Mouse (Mus musculus) megakaryocyte progenitor cell, adult 5-6 weeks (primary cell): ENCODE data around the gene Polr3c. TPM values are rescaled to one million over a fixed set of nuclear protein-coding genes. Genes with fewer than 3 reads are reported as not detected.

Experiments used
- ATAC-seq: replicated peaks from 2 replicates; pipeline ENCODE4 v1.8.0; 2016; ENCODE audit warnings: mild to moderate bottlenecking, moderate TSS enrichment, inconsistent platforms; ENCODE audit not compliant: poor library complexity
- total RNA-seq, 2 experiments: library from RNA; stranded (forward) in 1 of 2; stranded (reverse) in 1 of 2; fragments of 157-497, 149-512 nt in 1 of 2; fragments of 200-1000 nt in 1 of 2; gene quantifications; 2 replicates each; pipeline versions ENCODE4 v1.2.3 to v1.2.4; 2015 to 2017

The Polr3c gene
- 31.2 and 35.2 TPM in 2 replicates for total RNA-seq (2015)
- total RNA-seq (2017): 19.8 and 27.7 TPM in 2 replicates

DNA sequence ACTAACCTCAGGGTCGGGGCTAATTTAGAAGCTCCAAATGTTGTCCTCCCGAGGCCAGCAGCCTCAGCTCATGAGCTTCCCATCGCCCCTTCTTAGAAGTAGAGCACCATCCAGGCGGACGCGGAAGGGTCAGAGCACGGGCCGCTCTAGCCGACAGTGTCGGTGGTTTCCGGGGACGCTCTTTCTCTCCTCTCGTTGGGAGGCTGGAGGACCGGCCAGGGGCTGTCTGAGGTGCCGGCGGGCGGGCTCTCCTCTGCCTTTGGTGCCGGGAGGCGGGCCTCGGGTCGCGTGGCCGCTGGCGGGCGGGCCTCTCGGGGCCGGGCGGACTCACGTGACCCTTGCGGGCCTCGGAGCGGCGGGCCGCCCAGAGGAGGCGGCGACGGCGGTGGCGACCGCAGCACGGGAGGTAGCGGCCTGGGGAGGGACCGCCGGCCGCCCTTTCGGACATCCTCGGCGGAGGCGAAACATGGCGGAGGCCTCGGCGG, at the start of gene Polr3c, which contains the start of gene Rnf115:
TSS of gene Polr3c (minus strand) at position 286 of the 485 bp plus-strand sequence.
TSS of gene Rnf115 (plus strand) at position 322 of the 485 bp plus-strand sequence.
- peak; percentile 93 for ATAC-seq

DNA sequence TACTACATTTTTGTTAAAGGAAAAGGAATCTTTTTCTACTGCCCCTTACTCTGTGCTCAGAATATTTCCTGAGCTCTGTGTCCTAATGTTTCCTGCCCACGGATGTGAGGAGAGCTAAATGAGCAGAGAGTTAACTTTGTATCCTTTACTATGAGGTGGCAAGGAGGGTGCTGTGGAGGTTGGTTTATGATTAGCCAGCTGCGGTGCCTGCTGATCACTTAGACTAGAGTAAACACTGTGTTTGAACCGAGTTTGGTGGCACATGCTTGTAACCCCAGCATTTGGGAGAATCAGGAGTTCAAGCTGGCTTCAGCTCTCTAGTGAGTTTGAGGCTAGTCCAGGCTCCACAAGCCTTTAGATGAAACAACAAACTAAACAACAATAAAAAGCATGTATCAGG, 49.7 kb upstream of the Polr3c start:
- ATAC-seq: no peak

DNA sequence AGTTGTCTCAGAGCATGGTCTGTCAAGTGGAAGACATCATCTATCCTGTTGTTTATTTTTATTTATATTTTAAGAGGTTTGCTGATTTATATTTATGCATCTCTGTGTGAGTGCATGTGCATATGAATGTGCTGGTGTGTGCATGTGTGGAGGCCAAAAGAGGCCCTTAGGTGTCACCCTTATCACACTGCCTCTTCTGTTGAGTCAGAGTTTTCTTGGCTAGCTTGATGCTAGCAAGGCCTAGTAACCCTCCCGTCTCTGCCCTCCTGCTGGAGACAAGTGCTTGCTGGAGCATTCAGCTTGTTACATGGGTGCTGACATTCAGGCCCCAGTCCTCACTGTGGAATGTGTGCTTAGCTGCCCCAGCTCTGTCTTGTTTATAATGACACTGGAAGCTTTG, 45.5 kb upstream of the Polr3c start:
- peak; percentile 91 for ATAC-seq

DNA sequence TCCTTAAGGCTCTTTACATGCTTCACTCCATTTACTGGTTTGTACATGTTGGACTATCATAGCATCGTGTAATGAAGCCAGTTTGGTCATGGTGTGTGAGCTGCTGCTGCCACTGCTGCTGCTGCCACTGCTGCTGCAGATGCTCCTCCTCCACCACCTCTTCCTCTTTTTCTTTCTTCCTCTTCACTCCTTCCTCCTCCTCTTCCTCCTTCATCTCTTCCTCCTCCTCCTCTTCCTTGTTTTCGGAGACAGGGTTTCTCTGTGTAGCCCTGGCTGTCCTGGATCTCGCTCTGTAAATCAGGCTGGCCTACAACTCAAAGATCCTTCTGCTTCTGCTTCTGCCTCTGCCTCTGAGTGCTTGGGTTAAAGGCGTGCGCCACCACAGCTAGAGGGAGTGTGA, 42.5 kb upstream of the Polr3c start:
- peak; percentile 60 for ATAC-seq

DNA sequence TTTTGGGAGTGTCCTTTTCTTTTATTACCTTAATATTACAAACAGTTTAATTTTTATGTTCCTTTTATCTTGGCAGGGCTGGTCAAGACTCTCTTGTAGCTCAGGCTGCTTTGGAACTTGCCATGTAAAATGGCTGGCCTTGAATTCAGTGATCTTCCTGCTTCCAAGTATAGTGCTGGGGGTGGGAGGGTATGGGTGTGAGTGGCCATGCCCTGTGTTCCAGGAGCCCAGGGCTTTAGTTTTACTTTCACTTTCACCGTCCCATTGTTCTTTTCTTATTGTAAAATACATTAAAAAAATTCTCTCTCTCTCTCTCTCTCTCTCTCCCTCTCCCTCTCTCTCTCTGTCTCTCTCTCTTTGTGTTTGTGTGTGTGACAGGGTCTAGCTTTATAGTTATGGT, 37.1 kb upstream of the Polr3c start:
- ATAC-seq: peak; percentile 73

DNA sequence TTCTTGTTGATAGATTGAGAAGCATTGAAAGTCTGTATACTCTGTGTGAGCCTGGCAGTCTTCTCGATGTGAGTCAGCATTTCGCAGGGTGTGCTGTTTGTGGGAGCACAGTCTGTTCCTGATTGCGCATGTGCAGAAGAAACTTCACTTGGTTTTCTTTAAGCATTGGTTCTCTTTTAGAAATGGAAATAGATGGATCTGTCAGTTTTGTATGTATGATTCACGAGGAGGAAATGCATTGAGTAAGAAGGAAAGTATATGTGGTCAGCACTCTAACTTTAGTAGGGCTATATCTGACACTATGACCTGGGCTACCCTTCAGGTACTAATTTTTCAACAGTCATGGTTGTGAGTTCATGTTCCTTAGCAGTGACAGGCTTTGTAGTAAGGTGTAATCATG, 32.3 kb upstream of the Polr3c start:
- peak; percentile 78 for ATAC-seq

DNA sequence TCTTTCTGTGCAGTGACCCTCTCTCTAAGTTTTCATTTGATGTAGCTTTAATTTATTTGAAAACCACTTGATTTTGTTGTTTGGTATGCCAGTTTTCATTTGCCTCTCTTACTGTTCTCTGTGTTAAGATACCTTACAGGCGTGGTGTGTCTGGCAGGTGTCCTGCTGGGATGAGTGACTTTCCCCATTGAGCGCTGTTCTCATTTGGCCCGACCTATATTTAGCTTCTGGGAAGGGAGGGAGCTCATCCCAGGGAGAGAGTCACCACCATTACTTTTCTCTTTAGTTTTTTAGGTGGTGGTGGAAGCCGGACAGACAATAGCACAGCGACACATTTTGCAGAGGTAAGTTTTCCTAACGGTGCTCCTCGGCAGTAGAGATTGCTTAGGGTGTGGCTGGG, 30.3 kb upstream of the Polr3c start:
- ATAC-seq: no peak

DNA sequence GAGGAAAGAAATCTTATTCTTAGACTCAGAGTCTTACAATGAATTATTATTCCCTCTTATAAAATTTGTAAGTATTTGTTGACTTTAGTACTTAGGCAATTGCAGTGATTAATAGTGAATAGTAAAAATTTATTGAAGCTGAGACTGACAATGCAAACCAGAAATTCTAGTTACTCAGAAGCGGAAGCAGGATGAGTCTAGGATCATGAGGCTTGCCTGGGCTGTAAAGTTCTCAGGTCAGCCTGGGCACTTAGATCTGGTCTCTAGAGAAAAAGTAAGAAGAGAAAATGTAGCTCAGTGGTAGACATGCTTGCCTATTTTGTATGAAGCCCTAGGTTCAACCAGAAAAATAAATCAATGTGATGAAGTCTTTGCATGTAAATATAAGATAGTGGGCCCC, 28.5 kb upstream of the Polr3c start:
- no peak for ATAC-seq

DNA sequence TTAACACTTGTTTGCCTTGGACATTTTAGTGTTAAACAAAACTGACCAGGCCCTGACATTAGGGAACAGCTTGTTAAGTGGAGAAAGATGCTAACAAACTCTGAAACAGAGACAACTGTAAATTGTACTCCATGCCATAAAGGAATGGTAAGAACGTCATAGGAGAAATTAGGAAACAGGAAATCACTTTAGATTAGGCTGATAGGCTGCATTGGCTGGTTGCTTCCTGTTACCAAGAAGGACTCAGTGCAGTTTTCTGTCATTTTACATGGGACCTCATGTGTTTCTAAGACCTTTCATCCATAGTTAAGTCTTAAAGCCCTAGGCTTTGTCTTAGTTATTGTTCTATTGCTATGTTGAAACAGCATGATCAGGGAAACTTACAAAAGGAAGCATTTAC, 19.4 kb upstream of the Polr3c start:
- peak; percentile 57; the same call in 1 of the 2 replicates for ATAC-seq

DNA sequence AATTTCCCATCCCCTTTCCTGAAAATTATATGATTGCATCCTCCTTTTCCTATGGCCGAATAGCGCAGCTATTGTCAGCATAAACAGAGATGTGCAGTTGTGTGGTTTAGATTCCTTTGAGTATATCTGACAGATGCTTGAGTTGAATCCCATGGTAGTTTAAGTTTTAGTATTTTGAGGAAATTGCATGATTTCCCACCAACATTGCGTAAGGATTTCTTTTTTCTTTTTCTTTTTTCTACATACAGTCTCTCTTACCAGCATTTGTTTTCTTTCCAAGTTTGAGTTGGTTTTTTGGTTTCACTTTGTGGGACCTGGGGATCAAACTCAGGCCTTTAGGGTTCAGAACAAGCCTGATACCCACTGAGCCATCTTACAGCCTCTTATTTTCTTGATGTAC, 16.9 kb upstream of the Polr3c start:
- ATAC-seq: peak; percentile 14; the same call in 1 of the 2 replicates

DNA sequence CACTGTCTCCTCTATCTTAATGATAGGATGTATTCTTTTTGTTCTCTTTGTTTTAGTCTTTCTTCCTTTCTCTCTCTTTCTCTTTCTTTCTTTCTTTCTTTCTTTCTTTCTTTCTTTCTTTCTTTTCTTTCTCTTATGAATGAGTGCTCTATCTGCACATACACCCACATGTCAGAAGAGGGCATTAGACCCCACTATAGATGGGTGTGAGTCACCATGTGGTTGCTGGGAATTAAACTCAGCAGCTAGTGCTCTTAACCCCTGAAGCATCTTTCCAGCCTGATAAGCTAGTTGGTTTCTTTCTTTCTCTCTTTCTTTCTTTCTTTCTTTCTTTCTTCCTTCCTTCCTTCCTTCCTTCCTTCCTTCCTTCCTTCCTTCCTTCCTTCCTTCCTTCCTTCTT, 12.9 kb upstream of the Polr3c start:
- peak; percentile 68 for ATAC-seq

DNA sequence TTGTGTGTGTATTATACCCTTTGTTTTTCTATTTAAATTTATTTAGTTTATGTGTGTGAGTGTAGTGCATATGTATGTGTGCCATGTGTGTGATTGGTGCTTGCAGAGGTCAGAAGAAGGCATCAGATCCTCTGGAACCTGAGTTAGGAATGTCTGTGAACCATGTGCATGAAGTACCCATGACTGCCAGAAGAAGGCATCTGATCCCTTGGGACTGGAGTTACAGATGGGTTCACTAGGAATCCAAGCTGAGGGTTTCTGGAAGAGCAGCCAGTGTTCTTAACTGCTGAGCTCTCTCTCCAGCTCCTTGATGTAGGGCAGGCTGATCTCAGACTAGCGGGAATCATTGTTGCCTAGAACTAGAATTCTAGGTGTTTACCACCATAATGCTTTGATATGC, 10.6 kb upstream of the Polr3c start:
- no peak for ATAC-seq

DNA sequence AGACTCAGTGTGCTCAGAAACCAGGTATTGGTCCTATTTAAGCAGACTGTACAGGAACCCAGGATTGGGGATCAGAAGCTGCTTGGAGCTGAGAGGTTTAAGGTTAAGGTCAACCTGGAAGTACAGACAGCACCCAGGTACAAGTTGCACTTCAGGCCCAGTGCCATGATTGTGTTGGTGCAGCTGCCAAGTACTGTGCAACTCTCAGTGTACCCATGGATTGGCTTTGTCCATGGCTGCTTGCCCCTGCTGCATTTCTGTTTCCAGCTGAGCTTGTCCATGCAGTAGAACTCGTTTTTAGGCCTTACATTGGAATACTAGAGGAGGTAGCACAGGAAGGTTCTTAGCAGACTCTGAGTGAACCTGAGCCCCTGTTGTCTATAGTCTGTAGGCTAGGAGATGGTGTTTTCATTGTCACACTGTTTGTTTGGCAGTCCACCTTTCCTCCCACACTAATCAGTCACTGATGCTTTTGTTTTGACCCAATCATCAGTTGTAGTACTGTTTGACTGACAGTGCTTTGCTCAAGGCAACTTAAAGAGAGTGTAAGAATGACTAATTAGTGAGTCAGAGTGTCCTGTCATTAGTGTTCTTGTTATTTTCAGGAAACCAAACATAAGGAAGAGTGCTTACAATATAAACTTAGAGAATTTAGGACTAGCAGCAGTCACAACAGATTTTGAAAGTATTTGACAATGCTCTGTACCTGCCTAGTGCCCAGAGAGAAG, 9.7 kb upstream of the Polr3c start:
- ATAC-seq: no peak

DNA sequence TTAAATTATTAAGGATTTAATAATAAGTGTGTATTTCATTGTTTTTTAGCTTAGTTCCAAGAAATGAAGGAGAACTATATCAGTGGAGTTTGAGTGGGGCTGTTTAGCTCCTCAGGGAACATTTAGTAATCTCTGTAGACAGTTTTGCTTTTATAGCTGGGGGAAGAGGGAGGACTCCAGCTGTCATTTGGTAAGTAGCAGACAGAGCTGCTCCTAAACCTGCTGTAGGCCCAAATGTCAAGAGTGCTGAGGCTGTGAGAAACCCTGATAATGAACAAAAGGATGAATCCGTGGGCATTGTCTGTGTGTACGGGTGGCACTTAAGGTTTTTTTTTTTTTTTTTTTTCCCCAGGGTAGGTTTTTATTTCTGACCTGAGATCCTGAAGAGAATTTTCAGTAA, 7.8 kb upstream of the Polr3c start:
- ATAC-seq: no peak

DNA sequence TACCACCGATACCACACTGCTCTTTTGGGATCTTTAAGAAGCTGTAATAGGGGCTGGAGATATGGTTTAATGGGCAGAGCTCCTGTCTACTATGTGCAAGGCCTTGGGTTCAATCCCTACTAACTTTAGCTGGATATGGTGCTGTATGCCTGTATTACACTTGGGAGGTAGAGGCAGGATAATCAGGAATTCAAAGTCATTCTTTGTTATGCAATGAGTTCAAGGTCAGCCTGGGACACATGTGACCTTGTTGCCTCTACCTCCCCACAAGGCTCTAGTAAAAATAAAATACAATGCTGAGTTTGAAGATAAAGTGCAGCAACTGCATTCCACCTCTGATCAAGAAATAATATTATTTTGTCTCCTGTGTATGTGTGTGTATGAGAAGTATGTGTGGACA, 6.6 kb upstream of the Polr3c start:
- ATAC-seq: no peak

DNA sequence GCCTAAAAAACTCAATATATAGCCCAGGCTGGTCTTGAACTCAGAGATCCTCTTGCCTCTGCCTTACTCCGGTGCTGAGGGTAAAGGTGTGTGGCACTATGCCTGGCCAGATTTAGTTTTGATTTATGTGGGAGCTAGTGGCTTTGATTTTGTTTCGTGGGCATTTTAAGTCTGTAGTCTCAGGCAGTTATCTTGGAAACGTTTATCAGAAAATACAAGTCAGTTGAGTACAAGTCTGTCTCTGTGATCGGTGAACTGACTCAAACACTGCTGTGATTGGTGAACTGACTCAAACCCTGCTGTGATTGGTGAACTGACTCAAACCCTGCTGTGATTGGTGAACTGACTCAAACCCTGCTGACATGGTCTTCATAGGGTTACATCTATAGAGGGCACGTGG, 3.4 kb upstream of the Polr3c start:
- no peak for ATAC-seq

DNA sequence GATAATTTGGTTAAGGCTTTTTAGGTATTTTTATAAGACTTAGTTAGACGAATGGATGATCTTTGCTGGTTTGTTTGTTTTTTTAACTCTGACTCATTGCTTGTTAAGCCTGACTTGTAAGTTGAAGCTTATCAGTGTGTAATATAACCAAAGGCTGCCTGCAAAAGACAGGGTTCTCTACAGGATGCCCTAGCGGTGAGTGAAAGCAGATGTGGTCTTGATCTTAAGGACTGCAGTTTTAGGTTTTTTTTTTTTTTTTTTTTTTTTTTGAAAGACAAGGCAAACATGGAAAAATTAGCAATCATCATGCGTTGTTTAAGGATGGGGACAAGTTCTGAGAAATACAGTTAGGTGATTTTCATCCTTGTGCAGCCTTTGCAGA, 2.0 kb upstream of the Polr3c start:
- ATAC-seq: peak; percentile 49

DNA sequence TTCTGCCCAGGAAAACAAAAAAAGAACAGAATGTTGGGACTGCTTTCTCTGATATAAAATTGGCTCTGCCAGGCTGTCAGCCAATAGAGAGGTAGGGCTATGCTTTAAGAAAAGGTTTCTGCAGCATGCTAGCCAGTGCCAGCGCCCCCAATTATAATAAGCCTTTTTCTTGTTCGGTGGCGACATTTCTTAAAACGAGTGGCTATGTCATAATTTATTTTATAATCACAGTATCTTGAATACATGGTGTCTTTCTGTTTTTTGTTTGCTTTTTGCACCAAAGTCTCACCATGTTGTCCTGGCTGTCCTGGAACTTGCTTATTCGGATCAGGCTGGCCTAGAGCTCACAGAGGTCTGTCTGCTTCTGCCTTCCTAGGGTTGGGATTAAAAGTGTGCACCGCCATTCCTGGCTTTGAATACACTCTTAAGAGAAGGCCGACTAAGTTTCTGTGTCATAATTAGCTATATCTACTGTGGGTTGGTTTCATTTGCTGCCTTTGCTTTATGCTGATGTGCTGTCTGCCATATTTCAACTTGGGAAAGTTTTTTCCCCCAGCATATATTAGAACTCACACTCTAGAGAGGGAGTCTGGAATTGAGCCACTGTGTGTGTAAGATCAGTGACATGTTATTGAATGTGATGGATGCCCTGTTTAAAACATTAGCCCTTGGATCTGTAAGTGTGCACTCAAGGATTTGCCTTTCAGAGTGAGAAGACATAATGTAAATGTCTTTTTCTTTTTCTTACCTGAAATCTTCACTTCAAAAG, 1.4 kb upstream of the Polr3c start:
- ATAC-seq: no peak

DNA sequence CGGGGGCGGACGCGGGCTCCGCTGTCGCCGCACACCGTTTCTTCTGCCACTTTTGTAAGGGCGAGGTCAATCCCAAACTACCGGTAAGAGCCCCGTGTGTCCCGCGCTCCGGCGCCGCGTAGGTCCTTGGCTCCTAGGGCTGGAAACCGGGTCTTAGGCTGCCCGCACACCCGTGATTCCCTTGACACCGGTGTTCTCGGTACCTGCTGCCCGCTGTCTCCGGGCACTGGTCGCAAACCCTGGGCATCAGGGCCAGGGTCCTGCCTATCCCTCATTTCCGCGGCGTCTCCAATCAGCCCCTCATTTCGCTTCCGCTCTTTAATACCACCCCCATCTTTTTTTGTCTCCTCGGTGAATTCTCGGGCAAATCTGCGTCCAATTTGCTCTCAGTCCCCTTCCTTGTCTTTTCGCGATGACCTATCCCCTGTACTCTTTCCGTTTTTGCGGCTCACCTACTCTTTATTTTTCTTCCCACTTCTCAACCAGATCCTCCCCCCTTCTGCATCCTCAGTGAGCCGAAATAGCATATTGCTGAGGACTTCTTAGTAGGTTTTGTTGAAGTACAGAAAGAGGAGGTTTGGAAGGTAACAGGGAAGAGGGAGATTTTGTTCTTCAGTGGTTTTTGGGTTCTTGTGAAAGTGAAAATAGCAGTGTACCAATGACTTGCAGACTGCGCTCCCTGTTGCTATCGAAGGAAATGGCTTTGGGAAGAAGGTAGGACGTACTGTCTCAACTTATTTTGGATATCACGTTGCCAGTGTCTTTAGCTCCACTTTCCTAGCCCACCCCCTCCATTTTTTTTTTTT, 603 bp upstream of the Polr3c start:
- peak; percentile 26 for ATAC-seq

DNA sequence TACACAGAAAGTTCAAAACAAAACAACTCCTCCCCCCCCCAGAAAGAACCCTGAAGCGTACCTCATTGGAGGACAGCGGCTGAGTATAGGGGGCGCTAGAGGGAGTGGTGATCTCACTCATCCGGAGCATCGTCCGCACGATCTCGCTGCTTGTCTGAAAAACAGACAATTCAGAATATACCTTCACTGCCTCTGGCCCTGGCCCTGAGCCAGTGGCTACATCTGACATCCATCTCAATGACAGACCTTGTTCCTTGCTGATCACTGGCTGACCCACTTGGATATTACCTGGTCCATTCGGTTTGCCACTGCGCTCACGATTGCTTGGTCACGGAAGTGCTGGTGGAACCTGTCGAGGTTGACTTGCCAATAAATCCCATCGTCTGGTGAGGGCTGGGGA, 8.3 kb downstream of the Polr3c start:
- ATAC-seq: peak; percentile 89

DNA sequence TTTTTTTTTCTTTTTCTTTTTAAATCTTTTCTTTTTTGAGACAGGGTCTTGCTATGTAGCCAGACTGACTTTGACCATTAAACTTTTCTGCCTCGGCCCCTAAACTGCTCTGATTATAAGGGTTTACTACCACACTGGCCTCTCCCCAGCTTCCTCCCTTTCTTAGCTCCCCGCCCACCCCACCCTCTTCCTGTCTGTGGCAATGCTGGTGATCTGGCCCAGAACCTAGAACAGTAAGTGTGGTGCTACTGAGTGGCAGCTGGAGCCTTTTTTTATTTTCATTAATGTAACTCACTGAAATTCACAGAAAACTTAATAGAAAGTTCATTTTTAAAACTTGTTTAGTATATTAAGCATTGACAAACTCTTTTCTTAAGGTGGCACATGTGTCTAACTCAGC, 11.6 kb downstream of the Polr3c start:
- ATAC-seq: peak; percentile 67
